Mouse (Mus musculus): ENCODE measurements around the gene Gpr107. TPM values are rescaled to one million over a fixed set of nuclear protein-coding genes. Genes with fewer than 3 reads are reported as not detected.

Gpr107 gene
- polyA plus RNA-seq, 1 experiment from 2014 or later, result 17.3 TPM

- no peak overlapping the region for H3K27ac ChIP-seq (ENCODE audit: low read depth, low read length)
- ATAC-seq (replicated peaks; ENCODE audit: low FRiP score), result peak; percentile 80
- WGBS, result 14% methylated on average over 22 of the region's 22 CpGs
These were observed 106.7 kb downstream of the Gpr107 start for GRCm38 (mm10) chr2:31258609-31259366.

GRCm38 (mm10) chr2:31259367-31259920 lies 107.3 kb downstream of the Gpr107 start:
- peak; percentile 21 for ATAC-seq (replicated peaks; ENCODE audit: low FRiP score)
- peak overlapping the region; percentile 54; the same call in 1 of the 2 replicates for H3K9ac ChIP-seq (ENCODE audit: low read depth, low read length)

More at GRCm38 (mm10) chr2:31258609-31259366, 106.7 kb downstream of the Gpr107 start:
- H3K9me3 ChIP-seq (ENCODE audit: control insufficient read depth, low read length), result no peaks in the 10 kb centered on the region
- H3K27me3 ChIP-seq (replicated peaks; ENCODE audit: control insufficient read depth, insufficient read depth, low read length), result no peaks in the 10 kb centered on the region
- H3K4me3 ChIP-seq (ENCODE audit: low read depth, low read length), result peak overlapping the region; percentile 62
- H3K4me2 ChIP-seq, result peak overlapping the region; percentile 87
- peak; percentile 76 for DNase-seq (ENCODE audit: low spot score)
- H3K36me3 ChIP-seq (ENCODE audit: control insufficient read depth, insufficient read depth, low read length), result no peaks in the 10 kb centered on the region
- peak overlapping the region; percentile 54 for H3K9ac ChIP-seq (ENCODE audit: low read depth, low read length)
- peaks cover 20% of the 10 kb centered on the region for H3K4me1 ChIP-seq (replicated peaks; ENCODE audit: control insufficient read depth, insufficient read depth, low read length)

GRCm38 (mm10) chr2:31260549-31260948 lies 108.4 kb downstream of the Gpr107 start:
- ATAC-seq (replicated peaks; ENCODE audit: low FRiP score) (no peak), DNase-seq (ENCODE audit: low spot score) (no peak)
- H3K4me1 ChIP-seq (replicated peaks; ENCODE audit: control insufficient read depth, insufficient read depth, low read length), result peaks cover 25% of the 10 kb centered on the region
- no peak overlapping the region for H3K4me2 ChIP-seq
- 81% methylated on average over 8 of the region's 8 CpGs for WGBS
- no peaks in the 10 kb centered on the region for H3K9me3 ChIP-seq (ENCODE audit: control insufficient read depth, low read length)
- H3K9ac ChIP-seq (ENCODE audit: low read depth, low read length), result no peak overlapping the region
- no peak overlapping the region for H3K27ac ChIP-seq (ENCODE audit: low read depth, low read length)
- no peak overlapping the region for H3K4me3 ChIP-seq (ENCODE audit: low read depth, low read length)
- H3K36me3 ChIP-seq (ENCODE audit: control insufficient read depth, insufficient read depth, low read length), result no peaks in the 10 kb centered on the region
- no peaks in the 10 kb centered on the region for H3K27me3 ChIP-seq (replicated peaks; ENCODE audit: control insufficient read depth, insufficient read depth, low read length)

More at GRCm38 (mm10) chr2:31259367-31259920, 107.3 kb downstream of the Gpr107 start:
- H3K4me2 ChIP-seq, result peak overlapping the region; percentile 87
- H3K27ac ChIP-seq (ENCODE audit: low read depth, low read length), result no peak overlapping the region
- no peaks in the 10 kb centered on the region for H3K9me3 ChIP-seq (ENCODE audit: control insufficient read depth, low read length)
- H3K27me3 ChIP-seq (replicated peaks; ENCODE audit: control insufficient read depth, insufficient read depth, low read length), result no peaks in the 10 kb centered on the region
- no peaks in the 10 kb centered on the region for H3K36me3 ChIP-seq (ENCODE audit: control insufficient read depth, insufficient read depth, low read length)
- H3K4me3 ChIP-seq (ENCODE audit: low read depth, low read length), result peak overlapping the region; percentile 62
- DNase-seq (ENCODE audit: low spot score), result no peak
- H3K4me1 ChIP-seq (replicated peaks; ENCODE audit: control insufficient read depth, insufficient read depth, low read length), result peaks cover 25% of the 10 kb centered on the region
- 26% methylated on average over 9 of the region's 9 CpGs for WGBS

GRCm38 (mm10) chr2:31263039-31263461 lies 110.9 kb downstream of the Gpr107 start:
- Histone ChIP-seq H3K4me2 (no peak overlapping the region), H3K36me3 (ENCODE audit: control insufficient read depth, insufficient read depth, low read length) (no peaks in the 10 kb centered on the region), H3K27ac (ENCODE audit: low read depth, low read length) (no peak overlapping the region), H3K9ac (ENCODE audit: low read depth, low read length) (no peak overlapping the region), H3K9me3 (ENCODE audit: control insufficient read depth, low read length) (no peaks in the 10 kb centered on the region), H3K27me3 (replicated peaks; ENCODE audit: control insufficient read depth, insufficient read depth, low read length) (no peaks in the 10 kb centered on the region), H3K4me1 (replicated peaks; ENCODE audit: control insufficient read depth, insufficient read depth, low read length) (peaks cover 17% of the 10 kb centered on the region), H3K4me3 (ENCODE audit: low read depth, low read length) (no peak overlapping the region)
- 68% methylated on average over 8 of the region's 8 CpGs for WGBS
- DNase-seq (ENCODE audit: low spot score), result no peak
- no peak for ATAC-seq (replicated peaks; ENCODE audit: low FRiP score)

- H3K4me1 ChIP-seq (replicated peaks; ENCODE audit: control insufficient read depth, insufficient read depth, low read length), result peaks cover 11% of the 10 kb centered on the region
- no peak for DNase-seq (ENCODE audit: low spot score)
- no peaks in the 10 kb centered on the region for H3K36me3 ChIP-seq (ENCODE audit: control insufficient read depth, insufficient read depth, low read length)
- H3K4me2 ChIP-seq, result no peak overlapping the region
- no peak for ATAC-seq (replicated peaks; ENCODE audit: low FRiP score)
- H3K27ac ChIP-seq (ENCODE audit: low read depth, low read length), result no peak overlapping the region
- no peaks in the 10 kb centered on the region for H3K9me3 ChIP-seq (ENCODE audit: control insufficient read depth, low read length)
- H3K27me3 ChIP-seq (replicated peaks; ENCODE audit: control insufficient read depth, insufficient read depth, low read length), result no peaks in the 10 kb centered on the region
- H3K9ac ChIP-seq (ENCODE audit: low read depth, low read length), result no peak overlapping the region
- H3K4me3 ChIP-seq (ENCODE audit: low read depth, low read length), result no peak overlapping the region
- 56% methylated on average over 10 of the region's 10 CpGs for WGBS
These were observed 111.7 kb downstream of the Gpr107 start for GRCm38 (mm10) chr2:31263746-31264378.

- Histone ChIP-seq H3K4me3 (ENCODE audit: low read depth, low read length) (no peak overlapping the region), H3K4me2 (no peak overlapping the region), H3K9me3 (ENCODE audit: control insufficient read depth, low read length) (no peaks in the 10 kb centered on the region), H3K36me3 (ENCODE audit: control insufficient read depth, insufficient read depth, low read length) (no peaks in the 10 kb centered on the region), H3K9ac (ENCODE audit: low read depth, low read length) (no peak overlapping the region), H3K27ac (ENCODE audit: low read depth, low read length) (no peak overlapping the region), H3K4me1 (replicated peaks; ENCODE audit: control insufficient read depth, insufficient read depth, low read length) (peaks cover 5% of the 10 kb centered on the region; the same call in 1 of the 2 replicates), H3K27me3 (replicated peaks; ENCODE audit: control insufficient read depth, insufficient read depth, low read length) (no peaks in the 10 kb centered on the region)
- ATAC-seq (replicated peaks; ENCODE audit: low FRiP score) (no peak), DNase-seq (ENCODE audit: low spot score) (no peak)
- WGBS, result 53% methylated on average over 6 of the region's 6 CpGs
These were observed 115.3 kb downstream of the Gpr107 start for GRCm38 (mm10) chr2:31267447-31267846.

Other genes starting within 250 kb of the Gpr107 start
- gene Ptges, start 222.5 kb upstream of the Gpr107 start, polyA plus RNA-seq (2014; fragmentation: Nextera tagmentation; extraction: Ambion mirVana), result 0.92 and 0.97 TPM in 2 replicates
- 27.2 and 31.6 TPM in 2 replicates for gene Tor1b, start 199.4 kb upstream of the Gpr107 start, polyA plus RNA-seq (2014; fragmentation: Nextera tagmentation; extraction: Ambion mirVana)
- gene Tor1a, start 184.4 kb upstream of the Gpr107 start, polyA plus RNA-seq (2014; fragmentation: Nextera tagmentation; extraction: Ambion mirVana), result 71.7 and 73.2 TPM in 2 replicates
- gene BC005624, start 170.1 kb upstream of the Gpr107 start, polyA plus RNA-seq (2014; fragmentation: Nextera tagmentation; extraction: Ambion mirVana), result 51.6 and 53.5 TPM in 2 replicates
- 11.5 and 12.9 TPM in 2 replicates for gene Usp20, start 170.0 kb upstream of the Gpr107 start, polyA plus RNA-seq (2014; fragmentation: Nextera tagmentation; extraction: Ambion mirVana)
- gene Fnbp1, start 10.3 kb upstream of the Gpr107 start, polyA plus RNA-seq (2014; fragmentation: Nextera tagmentation; extraction: Ambion mirVana), result 19.3 and 20.6 TPM in 2 replicates
- gene Ncs1, start 93.5 kb downstream of the Gpr107 start, polyA plus RNA-seq (2014; fragmentation: Nextera tagmentation; extraction: Ambion mirVana), result 8.5 and 11.3 TPM in 2 replicates
- gene Hmcn2, start 162.1 kb downstream of the Gpr107 start, polyA plus RNA-seq (2014; fragmentation: Nextera tagmentation; extraction: Ambion mirVana), result 0.10 and 0.38 TPM in 2 replicates